Mouse (Mus musculus) liver, postnatal 0 days (tissue): ENCODE data around the gene Wrap73. TPM values are rescaled to one million over a fixed set of nuclear protein-coding genes. Genes with fewer than 3 reads are reported as not detected.

Experiments used
- ATAC-seq: fragments of 200-750 bp; cut with Nextera tagmentation; 2 replicates; pipeline ENCODE4 v1.8.0; 2017; ENCODE audit warnings: mild to moderate bottlenecking, moderate library complexity
- DNase-seq: peaks from one replicate; pipeline ENCODE4 v3.0.0-alpha.2; 2016
- H3K27ac ChIP-seq: fragments of 300-500 bp; sonication (generic); 2 replicates; pipeline ENCODE4 v1.5.1; 2014; ENCODE audit warnings: antibody characterized with exemption, moderate library complexity, mild to moderate bottlenecking, low read depth
- H3K27me3 ChIP-seq: fragments of 300-500 bp; sonication (generic); 2 replicates; pipeline ENCODE4 v1.6.1; 2014; ENCODE audit warnings: low read length, control low read depth, mixed read lengths; ENCODE audit not compliant: insufficient read depth
- H3K36me3 ChIP-seq: fragments of 300-500 bp; sonication (generic); replicated peaks from 2 replicates; pipeline ENCODE4 v1.6.1; 2014; ENCODE audit warnings: mild to moderate bottlenecking, control low read depth, low read length, moderate library complexity, mixed read lengths; ENCODE audit not compliant: insufficient read depth
- H3K4me1 ChIP-seq: fragments of 300-500 bp; sonication (generic); 2 replicates; pipeline ENCODE4 v1.6.1; 2014; ENCODE audit warnings: antibody characterized with exemption, mild to moderate bottlenecking, control low read depth; ENCODE audit not compliant: insufficient read depth
- H3K4me2 ChIP-seq: fragments of 300-500 bp; sonication (generic); 2 replicates; pipeline ENCODE4 v1.6.1; 2014; ENCODE audit warnings: low read depth, mild to moderate bottlenecking, low read length, moderate library complexity, mixed read lengths
- H3K4me3 ChIP-seq: fragments of 300-500 bp; sonication (generic); 2 replicates; pipeline ENCODE4 v1.5.1; 2014; ENCODE audit warnings: low read depth, low read length
- H3K9ac ChIP-seq: fragments of 300-500 bp; sonication (generic); replicated peaks from 2 replicates; pipeline ENCODE4 v1.6.1; 2014; ENCODE audit warnings: mild to moderate bottlenecking, moderate library complexity
- H3K9me3 ChIP-seq: fragments of 300-500 bp; sonication (generic); 2 replicates; pipeline ENCODE4 v1.6.1; 2016; ENCODE audit warnings: mild to moderate bottlenecking, control low read depth, low read length, mixed read lengths
- CTCF ChIP-seq: sonication (generic); IDR thresholded peaks from 2 replicates; pipeline ENCODE4 v1.5.1; 2016; ENCODE audit warnings: antibody characterized with exemption, low read depth
- EP300 ChIP-seq: IDR thresholded peaks from 2 replicates; pipeline ENCODE4 v1.6.1; 2016; ENCODE audit warnings: antibody characterized with exemption, low read depth, mild to moderate bottlenecking
- whole genome bisulfite sequencing: fragments of 180-500 bp; shearing (Covaris S2); extraction: QIAGEN DNeasy Blood & Tissue Kit; methylation state at CpG from one replicate; pipeline ENCODE4 v1.1.7; 2014; ENCODE audit not compliant: insufficient replicate concordance; 5-methylcytosine and 5-hydroxymethylcytosine counted together
- polyA plus RNA-seq: library from polyadenylated mRNA; unstranded; fragments of >200 nt; fragmentation: Nextera tagmentation; extraction: Ambion mirVana; gene quantifications from 2 replicates; pipeline ENCODE4 v1.2.1, GENCODE M21; 2015

Wrap73 gene
- polyA plus RNA-seq, 1 experiment from 2014 or later, result 14.1 TPM

- H3K36me3 ChIP-seq, result no peaks in the 10 kb centered on the region
- peaks cover 6% of the 10 kb centered on the region; the same call in 1 of the 2 replicates for H3K4me1 ChIP-seq
- ATAC-seq (no peak), DNase-seq (no peak)
- WGBS, result 59% methylated on average over 5 of the region's 5 CpGs
- no peaks in the 10 kb centered on the region for H3K9me3 ChIP-seq
- no peak overlapping the region for H3K9ac ChIP-seq
- 0 out of 2 replicates have a peak, but pooled peaks cover 3% of the 10 kb centered on the region for H3K27me3 ChIP-seq
- H3K27ac ChIP-seq, result no peak overlapping the region
- no peak overlapping the region for H3K4me2 ChIP-seq
- H3K4me3 ChIP-seq, result no peak overlapping the region
- TF ChIP-seq CTCF (no peak), EP300 (no peak)
These were observed 42.8 kb downstream of the Wrap73 start for GRCm38 (mm10) chr4:154185001-154185400.

GRCm38 (mm10) chr4:154186002-154186537 is 43.9 kb downstream of the Wrap73 start:
- DNase-seq, result no peak

DNA sequence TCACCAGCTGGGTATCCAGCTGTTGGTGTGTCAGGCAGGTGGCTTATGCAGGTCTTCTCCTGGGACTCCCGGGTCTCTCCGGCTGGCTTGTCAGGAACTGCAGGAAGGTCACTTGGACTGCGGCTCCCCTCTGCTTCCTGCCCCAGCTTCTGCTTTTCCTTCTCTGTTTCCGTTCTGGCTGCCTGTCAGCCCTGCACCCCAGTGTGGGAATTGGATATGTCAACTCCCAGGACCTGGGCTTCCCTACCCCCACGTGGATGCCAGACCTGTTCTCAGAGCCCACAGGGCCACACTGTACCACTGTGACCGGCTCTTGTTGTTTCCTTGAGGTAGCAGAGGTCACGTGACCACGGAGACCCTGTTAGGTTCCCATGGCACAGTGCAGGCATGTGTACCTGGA is 46.8 kb downstream of the Wrap73 start:
- no peak for ATAC-seq
- peaks cover 6% of the 10 kb centered on the region; the same call in 1 of the 2 replicates for H3K4me1 ChIP-seq
- H3K4me2 ChIP-seq, result no peak overlapping the region
- 32% methylated on average over 8 of the region's 8 CpGs for WGBS
- H3K36me3 ChIP-seq, result no peaks in the 10 kb centered on the region
- no peak; the same call in 1 of the 2 replicates for TF ChIP-seq CTCF
- TF ChIP-seq EP300, result no peak
- DNase-seq, result no peak
- H3K4me3 ChIP-seq, result no peak overlapping the region
- no peak overlapping the region for H3K9ac ChIP-seq
- H3K9me3 ChIP-seq, result no peaks in the 10 kb centered on the region
- 0 out of 2 replicates have a peak, but pooled peaks cover 3% of the 10 kb centered on the region for H3K27me3 ChIP-seq
- no peak overlapping the region for H3K27ac ChIP-seq

More at GRCm38 (mm10) chr4:154186002-154186537, 43.9 kb downstream of the Wrap73 start:
- Histone ChIP-seq H3K4me3 (no peak overlapping the region), H3K4me1 (peaks cover 6% of the 10 kb centered on the region; the same call in 1 of the 2 replicates), H3K27ac (no peak overlapping the region), H3K9me3 (no peaks in the 10 kb centered on the region), H3K36me3 (no peaks in the 10 kb centered on the region), H3K27me3 (0 out of 2 replicates have a peak, but pooled peaks cover 3% of the 10 kb centered on the region), H3K4me2 (no peak overlapping the region), H3K9ac (no peak overlapping the region)
- no peak for ATAC-seq
- WGBS, result 55% methylated on average over 10 of the region's 11 CpGs
- TF ChIP-seq CTCF (no peak), EP300 (no peak)

DNA sequence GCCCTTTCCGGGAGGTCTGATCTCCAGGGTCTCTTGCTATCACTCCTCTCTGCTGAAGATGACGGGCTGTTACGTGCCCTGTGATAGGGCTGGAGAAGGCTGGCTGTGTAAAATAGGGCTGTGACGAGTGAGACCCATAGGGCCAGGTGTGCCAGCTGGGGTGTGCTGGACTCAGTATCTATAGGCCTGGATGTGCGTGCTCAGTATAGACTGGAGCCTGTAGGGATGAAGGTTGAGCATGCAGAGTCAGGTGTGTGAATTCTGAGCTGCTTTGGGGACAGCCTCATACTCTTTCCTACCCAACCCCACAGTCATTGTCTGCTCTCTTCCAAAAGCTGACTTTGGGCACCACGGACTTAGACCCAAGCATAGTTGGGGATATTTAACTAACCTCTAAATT is 55.8 kb downstream of the Wrap73 start:
- no peak overlapping the region for H3K4me3 ChIP-seq
- no peak for ATAC-seq
- H3K27ac ChIP-seq, result no peak overlapping the region
- WGBS, result 82% methylated on average over 6 of the region's 6 CpGs
- no peak overlapping the region for H3K9ac ChIP-seq
- TF ChIP-seq CTCF (no peak), EP300 (no peak)
- H3K27me3 ChIP-seq, result no peaks in the 10 kb centered on the region
- no peaks in the 10 kb centered on the region for H3K4me1 ChIP-seq
- no peaks in the 10 kb centered on the region for H3K9me3 ChIP-seq
- no peaks in the 10 kb centered on the region for H3K36me3 ChIP-seq
- no peak for DNase-seq
- H3K4me2 ChIP-seq, result no peak overlapping the region

DNA sequence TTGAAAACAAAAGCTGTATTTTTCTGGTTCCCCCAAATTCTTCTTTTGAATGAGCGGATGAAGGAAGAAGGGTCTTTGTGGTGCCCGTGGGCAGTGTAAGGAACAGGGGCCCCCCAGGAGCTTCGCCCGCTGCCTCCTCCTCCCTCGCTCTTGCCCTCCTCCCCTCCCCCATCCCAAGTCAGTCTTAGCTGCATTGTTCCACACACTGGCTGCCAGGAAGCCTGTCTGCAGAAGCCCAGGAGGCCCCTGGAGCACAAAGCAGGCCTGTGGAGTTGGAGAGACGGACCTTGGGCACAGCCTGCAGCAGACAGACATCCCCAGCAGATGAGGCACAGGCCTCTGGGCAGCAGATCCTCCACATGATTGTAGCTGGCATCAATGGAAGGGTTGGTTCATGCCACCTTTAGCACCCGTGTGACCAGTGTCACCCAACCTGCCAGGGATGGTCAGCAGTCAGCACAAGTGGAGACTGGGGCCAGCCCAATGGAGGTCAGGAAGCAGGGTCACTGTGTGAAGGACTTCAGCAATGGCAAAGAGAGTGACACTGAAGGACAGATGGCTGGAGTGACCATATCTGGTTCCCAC is 56.3 kb downstream of the Wrap73 start:
- DNase-seq (no peak), ATAC-seq (no peak)
- H3K27me3 ChIP-seq, result no peaks in the 10 kb centered on the region
- no peaks in the 10 kb centered on the region for H3K36me3 ChIP-seq
- 55% methylated on average over 7 of the region's 7 CpGs for WGBS
- H3K4me2 ChIP-seq, result no peak overlapping the region
- no peak overlapping the region for H3K4me3 ChIP-seq
- no peaks in the 10 kb centered on the region for H3K9me3 ChIP-seq
- H3K9ac ChIP-seq, result no peak overlapping the region
- no peaks in the 10 kb centered on the region for H3K4me1 ChIP-seq
- TF ChIP-seq CTCF, result no peak
- no peak for TF ChIP-seq EP300
- H3K27ac ChIP-seq, result no peak overlapping the region

DNA sequence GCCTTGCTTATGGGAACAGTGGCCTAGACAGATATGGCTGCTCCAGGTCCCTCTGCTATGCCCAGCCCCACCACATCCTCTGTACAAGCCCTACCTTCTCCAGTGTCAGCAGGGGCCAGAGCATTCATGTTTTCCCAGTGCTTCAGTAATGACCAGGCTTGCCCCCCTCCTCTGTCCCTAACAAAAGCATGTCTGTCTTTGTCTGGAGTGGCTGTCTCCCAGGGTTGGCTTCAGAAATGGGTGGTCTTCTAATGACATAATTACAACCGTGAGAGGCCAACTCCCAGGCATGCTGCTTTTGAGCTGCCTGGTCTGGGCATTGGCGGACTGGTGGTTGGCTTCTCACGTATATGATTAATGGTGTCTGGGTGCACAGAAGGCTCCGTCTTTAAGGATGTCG is 59.3 kb downstream of the Wrap73 start:
- H3K9ac ChIP-seq, result no peak overlapping the region
- no peaks in the 10 kb centered on the region for H3K9me3 ChIP-seq
- no peaks in the 10 kb centered on the region for H3K36me3 ChIP-seq
- no peak overlapping the region for H3K27ac ChIP-seq
- H3K4me1 ChIP-seq, result no peaks in the 10 kb centered on the region
- DNase-seq (no peak), ATAC-seq (no peak)
- no peak overlapping the region for H3K4me3 ChIP-seq
- 78% methylated on average over 5 of the region's 5 CpGs for WGBS
- H3K27me3 ChIP-seq, result no peaks in the 10 kb centered on the region
- no peak overlapping the region for H3K4me2 ChIP-seq
- no peak for TF ChIP-seq CTCF
- TF ChIP-seq EP300, result no peak
